Mouse (Mus musculus) neural tube, embryonic 10.5 days (tissue): ENCODE measurements around the gene Atp8b3.

Experiments used
- DNase-seq: peaks from one replicate; pipeline ENCODE4 v3.0.0-alpha.2; 2017; ENCODE audit warnings: low spot score; ENCODE audit errors: extremely low spot score

Atp8b3 gene

DNA sequence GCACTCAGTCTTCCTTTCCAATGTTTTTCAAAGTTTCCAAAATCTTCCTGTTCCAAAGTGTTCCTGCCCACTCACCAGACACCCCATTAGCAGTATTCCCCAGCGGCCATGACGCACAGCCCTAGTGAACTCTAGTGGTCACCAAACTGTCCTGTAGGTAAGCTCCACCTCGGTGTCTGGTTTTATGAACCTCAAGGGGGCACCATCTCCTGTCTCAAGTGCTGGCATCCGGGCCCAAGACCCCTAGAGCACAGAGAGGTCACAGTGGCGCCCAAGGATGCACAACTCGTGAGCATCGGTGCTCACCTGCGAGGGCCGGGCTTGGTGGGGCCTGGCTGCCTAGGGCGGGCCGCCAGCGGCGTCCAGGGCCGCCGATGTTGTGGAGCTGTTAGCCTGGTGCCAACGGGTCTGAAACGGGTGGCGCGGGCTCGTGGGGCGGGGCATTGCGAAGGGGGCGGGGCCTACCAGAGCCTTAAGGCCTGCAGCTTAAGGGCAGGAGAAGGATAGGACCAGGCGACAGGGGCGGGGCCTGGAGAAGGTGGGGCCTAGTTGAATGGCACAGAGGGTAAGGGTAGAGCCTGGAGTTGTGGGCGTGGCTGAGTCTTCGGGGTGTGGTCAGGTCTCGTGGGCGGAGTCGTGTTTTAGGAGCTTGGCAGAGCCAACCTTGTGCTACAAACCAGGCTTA lies at the start of gene Atp8b3:
TSS of gene Atp8b3 (minus strand) at position 415 of the 685 bp plus-strand sequence.
- peak; percentile 63 for DNase-seq

DNA sequence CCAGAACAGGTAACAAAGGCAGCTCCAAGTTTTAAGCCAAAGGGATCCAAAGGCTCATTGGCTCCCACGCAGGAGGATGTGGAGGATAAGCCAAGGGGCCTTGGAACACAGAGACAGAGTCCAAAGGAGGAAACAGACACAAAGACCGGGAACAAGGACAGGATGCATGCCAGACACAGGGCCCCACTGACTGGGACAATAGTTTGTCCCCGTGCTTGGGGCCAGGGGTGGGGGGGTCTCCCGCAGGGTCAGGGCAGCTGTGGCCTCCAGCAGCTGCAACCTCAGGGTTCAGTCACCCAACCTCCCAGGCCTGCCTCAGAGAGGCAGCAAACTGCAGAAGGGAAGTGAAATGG lies 48.4 kb upstream of the Atp8b3 start:
- DNase-seq: no peak

DNA sequence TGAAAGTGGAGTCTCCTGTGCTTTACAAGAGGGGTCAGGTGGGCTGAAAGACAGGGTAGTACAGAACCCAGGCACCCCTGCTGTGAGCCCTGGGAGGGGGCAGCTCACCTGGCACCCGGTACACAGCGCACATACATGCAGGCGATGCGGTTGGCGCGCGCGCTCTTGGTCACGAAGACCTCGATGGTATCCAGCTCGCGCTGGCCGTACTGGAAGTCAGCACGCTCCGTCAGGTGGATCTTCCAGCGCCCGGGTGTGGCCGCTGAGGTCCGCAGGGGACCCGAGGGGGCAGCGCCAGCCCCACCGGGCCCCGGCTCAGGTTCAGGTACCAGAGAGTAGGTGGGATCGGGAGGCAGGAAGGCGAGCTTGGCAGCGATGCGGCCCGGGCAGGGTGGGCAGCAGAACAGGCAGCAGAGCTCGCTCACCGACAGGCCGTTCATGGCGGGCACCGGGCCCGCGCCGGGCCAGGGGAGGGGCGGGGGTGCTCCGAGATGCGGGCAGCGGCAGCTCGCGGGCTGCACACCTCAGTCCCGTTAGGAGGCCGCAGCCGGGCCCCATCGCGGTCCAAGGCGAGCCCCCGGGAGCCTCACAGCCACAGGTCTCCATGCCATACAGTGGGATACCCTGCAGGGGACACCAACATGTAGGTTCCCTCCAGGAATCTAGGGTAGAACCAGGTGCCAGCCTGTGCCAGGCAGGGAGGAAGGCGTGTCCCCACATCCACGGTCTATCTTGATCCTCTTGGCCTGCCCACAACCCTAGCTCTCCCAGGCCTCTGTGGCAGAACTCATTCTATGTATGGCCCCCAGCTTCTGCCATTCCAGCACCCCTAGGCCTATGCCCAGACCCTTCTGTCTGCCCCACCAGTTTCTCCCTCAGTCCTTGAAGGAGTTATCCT lies 47.7 kb upstream of the Atp8b3 start:
- DNase-seq: no peak

DNA sequence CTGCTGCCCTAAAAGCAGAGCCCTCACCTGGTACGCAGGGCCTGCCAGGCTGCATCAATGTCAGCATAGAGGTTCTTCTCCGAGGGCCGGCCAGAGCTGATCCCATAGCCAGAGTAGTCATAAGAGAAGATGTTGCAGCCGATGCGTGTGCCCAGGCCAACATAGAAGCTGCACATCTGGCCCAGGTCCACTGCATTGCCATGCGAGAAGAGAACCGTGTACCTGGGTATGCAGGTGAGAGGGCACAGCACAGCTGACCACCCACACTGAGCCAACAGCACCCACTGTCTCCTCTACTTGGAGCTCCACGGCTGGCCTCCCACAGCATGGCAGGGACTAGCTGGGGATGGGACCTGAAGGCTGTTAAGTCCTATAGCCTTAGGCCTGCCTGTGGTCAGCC lies 46.7 kb upstream of the Atp8b3 start:
- DNase-seq: no peak

GRCm38 (mm10) chr10:80584642-80585552 lies 46.0 kb upstream of the Atp8b3 start:
- DNase-seq: no peak

DNA sequence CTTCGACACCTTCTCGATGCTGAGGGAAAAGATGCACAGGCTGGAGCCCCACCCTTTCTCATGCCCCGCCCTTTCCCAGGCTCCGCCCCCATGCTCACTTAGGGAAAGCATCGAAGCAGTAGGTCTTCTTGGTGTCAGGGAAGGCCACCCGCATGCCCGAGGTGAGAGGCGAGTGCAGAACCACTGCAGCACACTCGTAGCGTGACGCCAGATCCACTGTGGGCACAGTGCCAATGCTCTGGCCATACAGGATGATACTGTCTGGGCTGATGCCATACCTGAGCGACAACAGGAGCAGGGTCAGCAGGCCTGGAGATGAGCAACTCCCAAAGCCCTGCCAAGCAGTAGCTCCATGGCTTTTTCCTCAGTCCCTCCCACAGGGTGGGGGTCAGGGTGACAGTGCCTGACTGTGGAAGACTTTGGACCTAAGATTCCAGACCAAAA lies 45.1 kb upstream of the Atp8b3 start:
- no peak for DNase-seq

GRCm38 (mm10) chr10:80583047-80583446 lies 44.1 kb upstream of the Atp8b3 start:
- DNase-seq: no peak

DNA sequence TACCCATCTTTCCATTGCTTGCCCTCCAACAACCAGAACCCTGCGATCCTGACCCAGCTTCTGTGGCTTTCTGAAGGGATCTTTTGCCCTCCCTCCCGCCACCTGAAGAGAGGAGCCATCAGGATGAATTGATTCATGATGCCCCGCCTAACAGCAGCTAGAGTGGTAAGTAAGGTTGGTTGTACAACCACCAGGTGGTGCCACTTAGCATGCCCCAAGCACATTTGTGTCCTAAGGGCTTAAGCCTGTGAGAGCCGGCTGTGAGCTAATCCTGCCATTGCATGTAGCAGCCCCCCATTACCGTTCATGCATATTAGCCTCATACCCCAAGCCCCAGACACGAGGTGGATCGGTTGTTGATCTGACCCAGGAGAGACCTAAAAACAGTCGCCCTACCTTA lies 40.0 kb upstream of the Atp8b3 start:
- DNase-seq: peak; percentile 49

GRCm38 (mm10) chr10:80578131-80578750 lies 39.3 kb upstream of the Atp8b3 start:
- peak; percentile 86 for DNase-seq

- DNase-seq: peak; percentile 96
Observed at GRCm38 (mm10) chr10:80577195-80578130, 38.5 kb upstream of the Atp8b3 start, which contains the start of gene Klf16. TSS of gene Klf16 (minus strand) at chr10:80577321.

- no peak for DNase-seq
Observed at GRCm38 (mm10) chr10:80576351-80577194, 37.6 kb upstream of the Atp8b3 start.

DNA sequence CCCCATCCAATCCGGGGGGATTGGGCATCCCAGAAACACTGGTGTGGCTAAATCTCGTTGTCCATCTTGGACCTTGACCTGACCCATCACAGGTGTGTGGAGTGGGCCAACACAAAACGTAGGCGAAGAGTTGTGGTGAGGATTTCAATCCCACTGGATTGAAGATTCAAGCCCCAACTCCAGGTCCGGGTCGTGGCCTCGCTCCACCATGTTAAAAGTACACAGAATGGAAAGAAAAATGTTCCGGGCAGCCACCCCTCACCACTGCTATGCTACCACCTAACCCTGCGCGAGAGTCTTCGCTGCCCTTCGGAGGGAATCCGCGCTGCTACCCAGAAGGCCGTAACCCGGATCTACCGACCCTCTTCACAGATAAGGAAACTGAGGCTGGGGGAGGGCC lies 37.0 kb upstream of the Atp8b3 start:
- no peak for DNase-seq

DNA sequence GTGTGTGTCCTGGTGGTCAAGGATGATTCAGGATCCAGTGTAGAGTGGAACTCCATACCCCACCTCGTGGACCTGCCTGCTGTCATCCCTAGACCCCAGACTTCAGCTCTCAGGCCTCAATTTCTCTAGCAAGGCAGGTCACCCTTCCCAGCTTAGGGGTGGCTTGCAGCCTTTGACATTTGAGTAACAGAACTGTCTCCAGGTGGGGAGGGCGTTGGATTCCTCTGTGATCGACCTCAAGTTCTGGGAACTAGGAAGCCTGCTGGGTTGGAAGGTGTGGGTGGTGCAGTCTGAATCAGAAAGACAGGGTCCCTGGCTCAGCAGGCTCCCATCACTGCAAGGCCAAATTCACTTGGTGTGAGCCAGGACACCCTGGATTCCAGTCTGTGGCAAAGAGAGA lies 36.0 kb upstream of the Atp8b3 start:
- DNase-seq: no peak

GRCm38 (mm10) chr10:80573944-80574343 lies 35.0 kb upstream of the Atp8b3 start:
- DNase-seq: no peak

DNA sequence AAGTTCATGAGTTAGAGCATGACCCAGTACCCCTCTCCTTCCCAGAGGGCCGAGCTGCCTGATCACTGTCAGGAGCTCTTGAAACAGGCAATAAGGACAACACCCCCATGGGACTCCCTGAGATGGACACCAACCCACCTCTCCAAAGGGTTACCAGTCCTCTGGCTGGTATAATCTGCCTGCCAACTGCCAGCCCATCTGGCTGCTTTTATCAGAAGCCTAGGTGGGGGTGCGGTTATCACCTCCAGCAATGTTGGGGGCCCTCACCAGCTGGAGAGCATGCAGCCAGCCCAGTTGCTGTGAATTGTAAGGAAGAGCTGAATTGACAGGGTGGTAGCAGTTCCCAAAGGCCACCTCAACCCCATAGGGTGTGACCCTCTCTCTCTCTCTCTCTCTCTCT lies 33.6 kb upstream of the Atp8b3 start:
- no peak for DNase-seq

GRCm38 (mm10) chr10:80570871-80571836 lies 32.2 kb upstream of the Atp8b3 start:
- DNase-seq: peak; percentile 27

DNA sequence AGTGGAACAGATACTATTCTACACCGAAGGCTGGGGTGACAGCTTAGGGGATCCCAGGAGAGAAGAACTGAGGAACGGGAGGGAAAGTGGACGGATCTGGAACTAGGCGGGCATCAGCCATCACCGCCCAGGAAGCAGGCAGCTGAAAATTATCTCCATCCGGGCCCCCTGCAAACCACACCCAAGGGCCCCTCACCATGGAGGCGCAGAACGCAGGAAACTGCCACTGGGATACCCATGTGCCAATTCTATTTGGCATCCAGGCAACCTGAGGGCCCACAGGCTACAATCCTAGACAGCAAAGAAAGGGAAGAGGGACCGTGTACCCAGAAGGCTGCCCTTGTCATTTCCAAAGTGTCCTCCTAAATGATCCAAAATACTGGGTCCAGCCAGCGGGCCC lies 31.5 kb upstream of the Atp8b3 start:
- no peak for DNase-seq

DNA sequence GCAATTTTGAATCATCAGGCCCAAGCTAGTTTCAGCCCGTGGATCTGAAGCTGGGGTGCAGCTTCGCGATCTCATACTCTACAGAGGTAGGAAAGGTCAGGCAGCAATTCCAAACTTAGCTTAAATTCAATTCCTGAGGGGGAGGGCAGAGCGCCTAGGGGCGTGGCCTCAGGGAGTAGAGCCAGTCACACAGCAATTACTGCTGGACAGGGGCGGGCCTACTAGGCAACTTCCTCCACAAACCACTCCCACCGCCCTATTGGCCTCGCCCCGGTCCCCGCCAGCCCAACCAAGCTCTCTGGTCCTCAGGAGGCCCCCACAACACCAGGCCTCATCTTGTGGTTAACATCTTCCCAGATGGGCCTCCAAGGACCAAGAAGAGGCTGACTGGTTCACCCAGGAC lies 30.7 kb upstream of the Atp8b3 start:
- peak; percentile 40 for DNase-seq
